Mouse (Mus musculus): ENCODE results near the gene Rnf5.

Gene Rnf5

GRCm38 (mm10) chr17:34632261-34632691 is 28.8 kb upstream of the Rnf5 start:
- DNase-seq (ENCODE audit: low spot score): peak; percentile 61

GRCm38 (mm10) chr17:34631647-34632046 is 28.2 kb upstream of the Rnf5 start:
- no peak for DNase-seq (ENCODE audit: low spot score)

GRCm38 (mm10) chr17:34630761-34631301 is 27.3 kb upstream of the Rnf5 start:
- no peak for DNase-seq (ENCODE audit: low spot score)

- DNase-seq (ENCODE audit: low spot score): no peak
Observed at GRCm38 (mm10) chr17:34629796-34630603, 26.5 kb upstream of the Rnf5 start.

DNA sequence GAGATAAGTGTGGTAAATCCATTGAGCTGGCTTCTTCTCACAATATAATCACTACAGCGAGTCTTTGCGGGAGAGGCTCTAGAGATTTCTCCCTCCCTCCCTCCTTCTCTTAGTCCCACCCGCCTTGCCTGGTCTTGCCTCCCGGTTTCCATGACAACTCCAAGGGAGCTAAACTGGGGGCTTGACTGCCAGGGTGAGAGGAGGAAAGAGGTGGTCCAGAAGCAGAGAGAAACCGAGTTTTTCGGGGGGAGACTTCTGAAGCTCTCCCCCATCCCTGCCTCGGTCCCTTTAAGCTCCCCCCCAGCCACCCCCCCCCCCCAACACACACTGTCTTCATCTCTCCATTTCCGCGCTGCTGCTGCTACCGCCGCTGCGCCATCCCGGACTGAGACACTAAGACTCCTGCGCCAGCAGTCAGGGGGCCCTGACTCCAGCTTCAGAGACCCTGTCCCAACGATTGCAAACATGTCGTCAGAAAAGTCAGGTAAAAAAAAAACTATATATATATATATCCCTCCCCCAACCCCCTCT is 25.8 kb upstream of the Rnf5 start, which contains the start of gene Prrt1:
TSS of gene Prrt1 (plus strand) at position 313 of the 531 bp plus-strand sequence.
- DNase-seq (ENCODE audit: low spot score): no peak

- DNase-seq (ENCODE audit: low spot score): no peak
Observed at GRCm38 (mm10) chr17:34628644-34628967, 25.1 kb upstream of the Rnf5 start.

- DNase-seq (ENCODE audit: low spot score): no peak
Observed at GRCm38 (mm10) chr17:34627943-34628643, 24.6 kb upstream of the Rnf5 start, which contains the start of gene Ppt2. Ppt2 (minus strand) TSS chr17:34628510.

DNA sequence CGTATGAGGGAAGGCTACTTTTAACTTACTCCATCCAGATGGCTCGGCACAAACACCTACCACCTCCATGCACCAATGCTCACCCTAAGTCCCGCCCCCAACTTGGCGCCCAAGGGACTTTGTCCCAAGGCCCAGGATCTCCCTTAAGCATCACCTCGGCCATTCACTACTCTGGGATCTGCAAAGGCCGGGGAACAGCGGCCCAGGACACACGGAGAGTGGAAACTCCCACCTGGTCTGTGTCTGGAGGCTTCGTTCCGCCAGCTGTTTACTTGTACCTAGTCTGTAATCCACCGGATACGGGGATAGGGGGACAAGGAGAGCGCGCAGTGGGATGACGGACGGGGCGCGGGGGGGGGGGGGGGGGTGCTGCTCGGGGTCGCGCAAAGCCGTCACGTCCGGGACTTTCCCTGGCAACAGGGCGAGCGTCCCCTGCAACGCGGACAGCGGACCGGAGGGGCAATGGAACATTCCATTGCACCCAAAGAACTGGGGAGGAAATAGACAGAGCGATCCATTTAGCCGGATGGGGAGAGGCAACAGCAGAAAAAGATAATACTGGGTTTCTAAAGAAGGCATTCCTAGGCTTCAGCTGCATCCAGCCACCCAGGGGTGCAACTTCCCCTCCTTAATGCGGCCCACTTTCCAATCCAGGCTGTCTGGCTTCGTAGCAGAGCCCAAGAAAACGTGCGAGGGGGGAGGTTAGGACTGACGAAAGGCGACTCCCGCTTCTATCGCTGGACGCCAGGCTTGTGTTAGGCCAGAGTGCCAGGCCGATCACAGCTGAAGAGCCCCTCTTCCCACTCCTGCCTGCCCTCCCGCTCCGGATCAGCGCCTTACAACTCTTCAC is 23.8 kb upstream of the Rnf5 start:
- DNase-seq (ENCODE audit: low spot score): peak; percentile 51

DNA sequence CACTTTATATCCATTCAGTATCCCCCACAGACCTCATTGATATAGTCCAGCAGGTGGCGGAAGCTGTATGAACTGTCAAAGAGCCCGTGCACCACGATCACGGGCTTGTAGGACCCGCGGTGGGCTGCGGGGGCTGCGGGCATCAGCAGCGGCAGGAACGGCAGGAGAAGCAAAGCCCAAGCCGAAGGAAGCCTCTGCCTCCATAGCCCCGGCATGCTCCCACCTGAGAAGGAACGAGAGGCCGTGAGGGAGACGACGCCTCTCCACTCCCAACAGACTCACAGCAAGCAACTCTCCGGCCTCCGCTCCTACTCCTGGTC is 23.2 kb upstream of the Rnf5 start:
- DNase-seq (ENCODE audit: low spot score): no peak

DNA sequence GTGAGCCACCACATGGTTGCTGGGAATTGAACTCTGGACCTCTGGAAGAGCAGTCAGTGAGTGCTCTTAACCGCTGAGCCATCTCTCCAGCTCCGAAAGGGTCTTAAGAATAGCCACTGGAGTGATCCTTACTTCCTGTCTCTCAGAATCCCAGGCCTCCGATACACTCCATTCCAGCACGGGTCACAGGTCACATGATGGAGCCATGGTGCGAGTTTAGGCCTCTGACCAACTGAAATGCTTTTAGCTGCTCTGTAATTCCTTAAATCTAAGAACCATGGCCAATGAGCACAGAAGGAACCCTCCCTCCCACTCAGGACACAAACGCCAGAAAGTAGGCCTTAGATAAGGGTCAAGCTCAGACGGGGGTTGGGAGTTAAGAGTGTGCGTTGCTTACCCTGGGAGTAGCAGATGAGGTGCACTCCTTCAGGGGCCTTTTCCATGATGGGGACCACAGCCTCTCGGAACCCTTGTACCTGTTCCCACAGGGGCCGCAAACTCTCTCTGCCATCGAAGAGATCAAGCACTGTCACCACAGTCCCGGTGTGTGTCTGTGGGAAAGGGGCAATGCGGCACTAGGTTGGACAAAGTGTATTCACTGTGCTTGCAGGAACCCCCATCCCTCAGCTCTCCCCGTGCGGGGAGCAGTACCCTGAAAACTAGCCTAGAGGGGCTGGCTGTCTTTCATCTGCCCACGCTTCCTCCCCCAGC is 22.7 kb upstream of the Rnf5 start:
- DNase-seq (ENCODE audit: low spot score): no peak

DNA sequence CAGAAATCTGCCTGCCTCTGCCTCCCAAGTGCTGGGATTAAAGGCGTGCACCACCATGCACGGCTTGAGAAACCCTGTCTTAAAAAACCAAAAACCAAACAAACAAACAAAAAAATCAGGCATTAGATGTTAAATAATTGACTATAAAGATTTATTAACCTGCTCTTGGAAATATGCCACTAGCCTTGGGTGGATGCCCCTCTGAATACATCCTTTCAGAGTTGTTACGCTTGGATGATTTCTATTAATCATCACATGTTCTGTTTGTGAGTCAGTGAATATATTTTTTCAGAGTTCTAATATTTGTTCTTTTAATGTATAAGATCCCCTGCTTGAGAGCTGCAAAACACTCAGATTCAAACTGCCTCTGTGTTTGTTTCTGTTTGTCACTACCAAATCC is 21.5 kb upstream of the Rnf5 start:
- DNase-seq (ENCODE audit: low spot score): no peak

- no peak for DNase-seq (ENCODE audit: low spot score)
Observed at GRCm38 (mm10) chr17:34623161-34623560, 19.7 kb upstream of the Rnf5 start.

DNA sequence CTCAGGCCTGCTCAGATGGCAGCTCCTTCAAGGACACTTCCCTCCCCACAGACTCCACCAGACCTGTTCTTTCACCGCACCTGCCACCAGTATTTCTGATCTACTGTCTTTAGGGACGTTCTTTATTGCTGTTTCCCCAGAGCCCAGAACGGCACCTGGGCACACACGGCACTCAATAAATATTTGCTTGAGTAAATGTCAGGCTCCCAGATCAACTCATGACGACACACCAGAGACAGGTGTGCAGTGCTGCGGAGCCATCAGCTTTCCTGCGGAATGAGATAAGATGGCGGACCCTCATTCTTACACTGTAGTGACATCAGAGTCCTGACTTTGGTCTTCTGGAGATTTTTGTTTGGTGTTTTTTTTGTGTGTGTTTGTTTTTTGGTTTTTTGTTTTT is 17.5 kb upstream of the Rnf5 start:
- no peak for DNase-seq (ENCODE audit: low spot score)

- peak; percentile 82 for DNase-seq (ENCODE audit: low spot score)
Observed at GRCm38 (mm10) chr17:34618999-34619398, 15.5 kb upstream of the Rnf5 start.

- no peak for DNase-seq (ENCODE audit: low spot score)
Observed at GRCm38 (mm10) chr17:34615871-34616270, 12.4 kb upstream of the Rnf5 start, which contains the start of gene Egfl8. Egfl8 (minus strand) TSS chr17:34615971.

GRCm38 (mm10) chr17:34613830-34614229 is 10.3 kb upstream of the Rnf5 start:
- DNase-seq (ENCODE audit: low spot score): no peak

DNA sequence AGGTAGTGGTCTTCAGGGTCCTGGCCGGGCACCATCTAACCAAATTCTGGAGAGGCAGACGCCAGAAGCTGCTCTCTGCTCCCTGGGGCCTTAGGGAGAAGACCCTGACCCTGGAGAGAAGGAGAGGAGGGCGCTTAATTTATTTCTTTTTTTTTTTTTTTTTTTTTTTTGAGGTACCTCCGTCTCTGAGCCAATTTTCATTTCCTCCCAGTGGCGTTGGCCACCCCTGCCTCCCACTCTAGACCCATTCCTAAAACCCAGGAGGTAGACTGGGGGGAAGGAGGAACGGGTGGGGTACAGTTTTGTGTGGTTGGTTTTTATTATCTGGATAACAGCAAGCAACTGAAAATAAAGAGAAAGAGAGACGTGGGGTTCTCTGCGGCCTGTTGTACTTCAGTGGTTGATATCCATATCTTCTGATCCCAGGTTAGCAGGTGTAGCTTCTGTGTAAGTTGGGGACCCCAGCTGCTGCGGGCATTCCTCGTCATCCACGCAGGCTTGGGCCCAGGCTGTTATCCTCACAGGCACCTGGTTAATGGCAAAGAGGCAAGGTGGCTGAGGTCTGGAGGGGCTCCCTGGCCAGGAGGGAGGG is 9.7 kb upstream of the Rnf5 start:
- no peak for DNase-seq (ENCODE audit: low spot score)

DNA sequence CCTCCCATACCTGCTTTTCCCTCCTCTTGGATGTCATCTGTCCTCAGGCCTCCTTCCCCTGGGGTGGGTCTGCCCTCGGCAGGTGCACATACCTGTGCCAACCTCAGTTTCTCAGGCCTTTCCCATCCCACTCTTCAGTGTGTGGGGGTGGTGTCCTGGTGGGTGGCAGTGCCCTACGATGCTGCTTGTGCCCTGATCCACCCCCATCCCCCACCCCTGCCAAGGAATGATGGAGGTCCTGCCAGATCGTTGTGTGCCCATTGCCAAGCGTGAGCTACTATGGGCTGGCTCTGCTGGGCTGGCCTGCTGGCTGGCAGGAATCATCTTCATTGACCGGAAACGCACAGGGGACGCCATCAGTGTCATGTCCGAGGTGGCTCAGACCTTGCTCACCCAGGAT is 7.6 kb upstream of the Rnf5 start:
- DNase-seq (ENCODE audit: low spot score): no peak

DNA sequence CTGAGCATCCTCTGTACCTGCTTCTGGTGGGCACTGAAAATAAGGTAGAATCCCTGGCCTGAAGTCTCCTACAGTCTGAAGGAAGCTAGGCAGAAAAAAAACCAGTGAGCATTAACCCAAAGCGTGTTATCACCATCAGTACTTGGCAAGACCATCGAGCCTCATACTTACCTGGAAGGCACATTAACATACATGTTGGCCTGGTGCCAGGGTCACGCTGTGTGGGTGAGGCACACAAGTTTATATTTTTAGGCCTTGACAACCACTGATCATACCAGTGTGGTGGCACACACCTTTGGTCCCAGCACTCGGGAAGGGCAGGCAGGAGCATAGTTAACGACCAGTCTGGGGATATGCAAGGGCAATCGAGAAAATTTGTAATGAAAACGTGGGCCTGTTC is 4.5 kb upstream of the Rnf5 start:
- DNase-seq (ENCODE audit: low spot score): no peak

DNA sequence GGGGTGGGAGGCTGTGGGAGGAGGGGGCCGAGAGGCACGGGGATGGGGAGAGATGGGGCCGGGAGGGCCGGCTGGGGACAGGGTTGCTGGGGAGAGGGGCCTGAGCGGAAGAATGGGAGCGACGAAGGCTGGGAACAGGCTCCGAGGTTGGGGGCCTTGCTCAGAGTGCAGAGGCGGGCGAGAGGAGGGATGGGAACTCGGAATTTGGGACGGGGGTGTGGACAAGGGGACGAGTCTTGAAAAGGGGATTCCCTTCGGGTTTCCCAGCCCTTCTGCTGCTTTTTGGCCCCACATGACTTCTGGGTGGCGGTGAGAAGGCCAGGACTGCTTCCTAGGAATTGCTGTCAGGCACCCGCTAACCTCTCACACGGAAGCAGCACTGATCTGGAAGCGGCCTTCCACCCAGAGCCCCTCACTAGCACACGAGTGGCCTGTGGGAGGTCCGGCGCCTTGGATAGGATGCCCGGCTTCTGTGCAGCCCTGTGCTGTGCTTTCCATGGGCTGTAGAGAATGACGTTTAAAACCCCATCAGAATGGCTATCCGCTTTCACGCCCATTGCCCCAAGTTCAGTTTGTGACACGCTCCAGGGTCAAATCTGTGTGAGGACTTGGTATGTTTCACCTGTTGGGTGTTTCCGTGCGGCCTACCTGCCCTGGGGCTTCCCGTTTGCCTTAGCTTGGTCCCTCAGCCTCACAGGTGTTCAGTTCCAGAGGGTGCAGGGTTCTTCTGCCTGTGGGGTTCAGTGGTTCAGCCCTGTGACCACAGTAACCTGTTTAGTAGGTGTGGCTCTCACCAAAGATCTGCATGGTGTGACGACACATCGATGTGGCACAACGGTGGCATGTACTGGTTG is 2.9 kb upstream of the Rnf5 start:
- no peak for DNase-seq (ENCODE audit: low spot score)
